Mouse (Mus musculus): ENCODE measurements around the gene Gdpd3. TPM values are rescaled to one million over a fixed set of nuclear protein-coding genes. Genes with fewer than 3 reads are reported as not detected.

The Gdpd3 gene
- polyA plus RNA-seq, 1 experiment = 3.5 TPM

- Histone ChIP-seq H3K4me3 (ENCODE audit: control insufficient read depth, low read depth, low read length) (peak overlapping the region; percentile 18; the same call in 1 of the 2 replicates), H3K27ac (ENCODE audit: control insufficient read depth, insufficient read depth, low read depth, low read length) (no peak overlapping the region), H3K36me3 (ENCODE audit: control insufficient read depth, insufficient read depth, low read length) (no peaks in the 10 kb centered on the region), H3K4me1 (ENCODE audit: control insufficient read depth, insufficient read depth, low read length) (peaks cover 23% of the 10 kb centered on the region), H3K27me3 (ENCODE audit: control insufficient read depth, insufficient read depth, low read length) (no peaks in the 10 kb centered on the region)
- TF ChIP-seq POLR2A (IDR thresholded peaks at IDR 0.05; ENCODE audit: control insufficient read depth, low read depth, low read length) (no peak), CTCF (IDR thresholded peaks at IDR 0.05; ENCODE audit: control insufficient read depth, insufficient read depth, insufficient replicate concordance, low read depth, low read length) (peak; percentile 84)
Observed at GRCm38 (mm10) chr7:126779983-126780970, 14.1 kb downstream of the Gdpd3 start.

- Histone ChIP-seq H3K27ac (ENCODE audit: control insufficient read depth, insufficient read depth, low read depth, low read length) (no peak within 1 kb of the TSS), H3K36me3 (ENCODE audit: control insufficient read depth, insufficient read depth, low read length) (no peaks in the 10 kb centered on the region; the same call in 1 of the 2 replicates), H3K4me3 (ENCODE audit: control insufficient read depth, low read depth, low read length) (peak within 1 kb of the TSS; percentile 18; the same call in 1 of the 2 replicates), H3K27me3 (ENCODE audit: control insufficient read depth, insufficient read depth, low read length) (no peaks in the 10 kb centered on the region), H3K4me1 (ENCODE audit: control insufficient read depth, insufficient read depth, low read length) (peaks cover 19% of the 10 kb centered on the region)
- TF ChIP-seq POLR2A (IDR thresholded peaks at IDR 0.05; ENCODE audit: control insufficient read depth, low read depth, low read length) (no peak), CTCF (IDR thresholded peaks at IDR 0.05; ENCODE audit: control insufficient read depth, insufficient read depth, insufficient replicate concordance, low read depth, low read length) (no peak)
Observed at GRCm38 (mm10) chr7:126780971-126781635, 15.0 kb downstream of the Gdpd3 start, which contains the start of gene Tbx6. Gene Tbx6 (plus strand): TSS chr7:126781483.

GRCm38 (mm10) chr7:126781661-126782370, 15.7 kb downstream of the Gdpd3 start:
- Histone ChIP-seq H3K27me3 (ENCODE audit: control insufficient read depth, insufficient read depth, low read length) (no peaks in the 10 kb centered on the region), H3K27ac (ENCODE audit: control insufficient read depth, insufficient read depth, low read depth, low read length) (no peak overlapping the region), H3K36me3 (ENCODE audit: control insufficient read depth, insufficient read depth, low read length) (no peaks in the 10 kb centered on the region; the same call in 1 of the 2 replicates), H3K4me1 (ENCODE audit: control insufficient read depth, insufficient read depth, low read length) (peaks cover 18% of the 10 kb centered on the region), H3K4me3 (ENCODE audit: control insufficient read depth, low read depth, low read length) (no peak overlapping the region)
- TF ChIP-seq POLR2A (IDR thresholded peaks at IDR 0.05; ENCODE audit: control insufficient read depth, low read depth, low read length) (no peak), CTCF (IDR thresholded peaks at IDR 0.05; ENCODE audit: control insufficient read depth, insufficient read depth, insufficient replicate concordance, low read depth, low read length) (no peak)

DNA sequence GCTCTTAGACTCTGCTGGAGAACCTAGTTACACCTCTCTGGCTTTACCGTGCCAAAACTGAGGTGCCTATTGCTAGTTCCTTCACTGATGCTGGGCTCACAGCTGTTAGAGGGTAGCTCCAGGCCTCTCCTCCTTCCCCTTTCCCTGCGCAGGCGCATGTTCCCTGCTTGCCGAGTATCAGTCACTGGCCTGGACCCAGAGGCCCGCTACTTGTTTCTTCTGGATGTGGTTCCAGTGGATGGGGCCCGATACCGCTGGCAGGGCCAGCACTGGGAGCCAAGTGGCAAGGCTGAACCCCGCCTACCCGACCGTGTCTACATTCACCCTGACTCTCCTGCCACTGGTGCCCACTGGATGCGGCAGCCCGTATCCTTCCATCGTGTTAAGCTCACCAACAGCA, 16.6 kb downstream of the Gdpd3 start:
- Histone ChIP-seq H3K4me3 (ENCODE audit: control insufficient read depth, low read depth, low read length) (no peak overlapping the region), H3K27me3 (ENCODE audit: control insufficient read depth, insufficient read depth, low read length) (no peaks in the 10 kb centered on the region), H3K36me3 (ENCODE audit: control insufficient read depth, insufficient read depth, low read length) (no peaks in the 10 kb centered on the region; the same call in 1 of the 2 replicates), H3K27ac (ENCODE audit: control insufficient read depth, insufficient read depth, low read depth, low read length) (no peak overlapping the region), H3K4me1 (ENCODE audit: control insufficient read depth, insufficient read depth, low read length) (peaks cover 12% of the 10 kb centered on the region)
- TF ChIP-seq CTCF (IDR thresholded peaks at IDR 0.05; ENCODE audit: control insufficient read depth, insufficient read depth, insufficient replicate concordance, low read depth, low read length) (no peak), POLR2A (IDR thresholded peaks at IDR 0.05; ENCODE audit: control insufficient read depth, low read depth, low read length) (no peak)

GRCm38 (mm10) chr7:126784469-126784868, 18.3 kb downstream of the Gdpd3 start:
- H3K4me3 ChIP-seq (ENCODE audit: control insufficient read depth, low read depth, low read length) = no peak overlapping the region
- TF ChIP-seq CTCF (IDR thresholded peaks at IDR 0.05; ENCODE audit: control insufficient read depth, insufficient read depth, insufficient replicate concordance, low read depth, low read length) (no peak), POLR2A (IDR thresholded peaks at IDR 0.05; ENCODE audit: control insufficient read depth, low read depth, low read length) (no peak)
- H3K36me3 ChIP-seq (ENCODE audit: control insufficient read depth, insufficient read depth, low read length) = no peaks in the 10 kb centered on the region; the same call in none of the 2 replicates
- H3K4me1 ChIP-seq (ENCODE audit: control insufficient read depth, insufficient read depth, low read length) = peaks cover 9% of the 10 kb centered on the region
- no peak overlapping the region for H3K27ac ChIP-seq (ENCODE audit: control insufficient read depth, insufficient read depth, low read depth, low read length)
- H3K27me3 ChIP-seq (ENCODE audit: control insufficient read depth, insufficient read depth, low read length) = no peaks in the 10 kb centered on the region

DNA sequence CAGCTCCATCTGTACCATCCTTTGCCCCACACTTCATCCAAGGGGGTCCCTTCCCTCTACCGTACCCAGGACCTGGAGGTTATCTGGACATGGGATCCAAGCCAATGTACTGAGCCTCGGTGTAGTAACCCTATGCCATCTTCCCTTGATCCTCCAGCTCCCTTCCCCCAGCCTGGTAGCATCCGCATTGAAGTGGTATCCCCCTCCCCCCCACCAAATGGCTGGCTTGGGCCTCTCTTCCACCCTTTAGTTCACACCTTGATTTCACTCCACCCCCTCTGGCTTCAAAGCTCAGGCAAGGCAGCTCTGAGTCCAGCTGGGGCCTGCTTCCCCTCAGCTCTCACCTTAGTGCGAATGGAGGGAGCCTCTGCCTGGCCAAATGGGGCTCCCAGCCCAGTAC, 18.9 kb downstream of the Gdpd3 start:
- no peaks in the 10 kb centered on the region for H3K27me3 ChIP-seq (ENCODE audit: control insufficient read depth, insufficient read depth, low read length)
- H3K36me3 ChIP-seq (ENCODE audit: control insufficient read depth, insufficient read depth, low read length) = no peaks in the 10 kb centered on the region; the same call in none of the 2 replicates
- TF ChIP-seq CTCF (IDR thresholded peaks at IDR 0.05; ENCODE audit: control insufficient read depth, insufficient read depth, insufficient replicate concordance, low read depth, low read length) = no peak
- no peak for TF ChIP-seq POLR2A (IDR thresholded peaks at IDR 0.05; ENCODE audit: control insufficient read depth, low read depth, low read length)

More for the DNA sequence above, 18.9 kb downstream of the Gdpd3 start:
- no peak overlapping the region for H3K4me3 ChIP-seq (ENCODE audit: control insufficient read depth, low read depth, low read length)
- H3K27ac ChIP-seq (ENCODE audit: control insufficient read depth, insufficient read depth, low read depth, low read length) = no peak overlapping the region
- peaks cover 8% of the 10 kb centered on the region for H3K4me1 ChIP-seq (ENCODE audit: control insufficient read depth, insufficient read depth, low read length)

Data from testis, adult 2 months (tissue).